Mouse (Mus musculus) left cerebral cortex, postnatal 36 days (tissue): Measurements from ENCODE around the gene Gm48551. TPM values are rescaled to one million over a fixed set of nuclear protein-coding genes. Genes with fewer than 3 reads are reported as not detected.

Experiments used
- DNase-seq, 2 experiments: peaks; one replicate each; pipeline ENCODE4 v3.0.0; 2021 to 2022; ENCODE audit warnings: low spot score in 2 of 2, mixed read lengths in 1 of 2
- intact Hi-C: fragments of 180-260 bp; cut with DNase I; formaldehyde crosslinking; loops from one replicate; pipeline ENCODE4 v1.15.1; 2025
- microRNA-seq: library from miRNA; unstranded; fragments of <30 nt; microRNA quantifications from one replicate; pipeline ENCODE4 v1.2.0, GENCODE M21; 2022
- total RNA-seq, 2 experiments: library from RNA; stranded (reverse); gene quantifications; 2 replicates each; pipeline ENCODE4 v1.2.3; 2021

Gene Gm48551
- total RNA-seq, 2 experiments from 2014 or later, result 2.5 to 4.3 TPM

DNA sequence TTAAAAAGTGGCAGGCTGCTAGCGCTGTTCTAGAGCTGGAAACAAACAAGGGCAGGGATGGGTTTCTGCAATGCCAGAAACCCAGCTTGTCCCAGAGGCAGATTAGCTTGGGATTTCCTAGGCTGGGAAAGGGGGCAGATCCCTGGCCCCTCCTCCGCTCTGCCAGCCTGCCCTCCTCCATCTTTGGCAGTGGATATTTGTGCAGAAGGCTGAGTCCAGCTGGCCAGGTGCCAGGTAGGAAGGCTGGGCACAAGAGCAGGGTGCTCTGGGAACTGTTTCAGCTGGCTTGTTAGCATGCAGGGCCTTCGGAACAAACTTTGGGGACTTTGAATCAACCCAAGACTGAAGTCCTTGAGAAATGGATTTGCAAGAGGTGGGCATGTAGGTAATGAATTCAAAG is 51.2 kb downstream of the Gm48551 start:
- intact Hi-C loops, result loop anchor here (2.0 kb wide), 1 partner anchor 25 kb away; no protein-coding TSS in a partner anchor
- peak in 1 of 2 experiments; percentile 58 for DNase-seq

DNA sequence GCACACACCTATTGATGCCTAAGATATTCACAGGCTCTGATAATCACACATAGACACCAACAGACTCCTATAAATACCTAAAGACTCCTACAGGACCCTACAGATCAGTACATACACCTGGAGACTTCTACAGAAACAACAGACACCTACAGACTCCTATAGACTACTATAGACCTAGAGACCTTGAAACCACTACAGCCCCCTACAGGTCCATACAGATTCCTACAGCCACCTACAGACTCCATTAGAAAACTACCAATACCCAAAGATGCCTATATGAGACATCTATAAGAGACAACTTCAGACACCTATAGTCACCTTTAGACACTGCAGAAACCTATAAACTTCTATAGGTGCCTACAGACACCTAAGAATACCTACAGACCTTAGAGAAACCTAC is 56.8 kb downstream of the Gm48551 start:
- no peak for DNase-seq
- intact Hi-C loops, result no loop called here

Small RNAs within 50 kb of the gene (microRNA-seq; reads per million reads assigned to microRNA genes)
- gene Mir1191b (not detected), gene Mir6913 (3.0 reads per million, percentile 5 among the genes with 10 or more reads in this experiment)

Other genes with a start within 250 kb of the Gm48551 start
- 100 to 1,000 TPM; 120 to 133 TPM for gene Zbtb7a, start 249.2 kb upstream of the Gm48551 start, total RNA-seq
- gene Pias4, start 216.5 kb upstream of the Gm48551 start, total RNA-seq, result 10 to 100 TPM; 26.7 to 31.8 TPM
- 100 to 1,000 TPM; 857 to 954 TPM for gene Eef2, start 207.8 kb upstream of the Gm48551 start, total RNA-seq
- gene Dapk3, start 201.5 kb upstream of the Gm48551 start, total RNA-seq, result 10 to 100 TPM; 75.0 to 76.4 TPM
- gene 4930442H23Rik, start 200.6 kb upstream of the Gm48551 start, total RNA-seq, result not detected
- gene Nmrk2, start 182.4 kb upstream of the Gm48551 start, total RNA-seq, result under 1 TPM in 1 of 2 experiments, not detected in 1; 0.34 TPM
- 100 to 1,000 TPM; 202 to 212 TPM for gene Atcay, start 153.6 kb upstream of the Gm48551 start, total RNA-seq
- gene Zfr2, start 151.3 kb upstream of the Gm48551 start, total RNA-seq, result 10 to 100 TPM; 54.9 to 72.9 TPM
- gene Matk, start 131.5 kb upstream of the Gm48551 start, total RNA-seq, result 100 to 1,000 TPM; 191 to 213 TPM
- gene Mrpl54, start 117.5 kb upstream of the Gm48551 start, total RNA-seq, result 10 to 100 TPM; 43.0 to 48.2 TPM
- 10 to 100 TPM; 30.1 to 39.3 TPM for gene Apba3, start 117.5 kb upstream of the Gm48551 start, total RNA-seq
- gene Tjp3, start 92.9 kb upstream of the Gm48551 start, total RNA-seq, result under 1 TPM in 1 of 2 experiments, not detected in 1; 0.50 TPM
- 100 to 1,000 TPM; 419 to 450 TPM for gene Pip5k1c, start 91.5 kb upstream of the Gm48551 start, total RNA-seq
- 10 to 100 TPM; 29.7 to 31.7 TPM for gene Cactin, start 63.4 kb upstream of the Gm48551 start, total RNA-seq
- under 1 TPM; 0.45 to 0.99 TPM for gene Tbxa2r, start 55.7 kb upstream of the Gm48551 start, total RNA-seq
- 1 to 10 TPM; 1.4 to 1.8 TPM for gene Gipc3, start 41.2 kb upstream of the Gm48551 start, total RNA-seq
- 10 to 100 TPM; 27.0 to 35.5 TPM for gene Hmg20b, start 34.0 kb upstream of the Gm48551 start, total RNA-seq
- 10 to 100 TPM; 39.6 to 40.9 TPM for gene Mfsd12, start 27.0 kb upstream of the Gm48551 start, total RNA-seq
- gene 4930404N11Rik, start 18.6 kb upstream of the Gm48551 start, total RNA-seq, result 1 to 10 TPM in 1 of 2 experiments, under 1 TPM in 1; 0.49 to 2.2 TPM
- 10 to 100 TPM; 67.8 to 72.2 TPM for gene Fzr1, start 6.0 kb upstream of the Gm48551 start, total RNA-seq
- 100 to 1,000 TPM in 1 of 2 experiments, 10 to 100 TPM in 1; 80.0 to 103 TPM for gene Dohh, start within 50 bp of the Gm48551 start, total RNA-seq
- gene Gm48552, start 4.5 kb downstream of the Gm48551 start, total RNA-seq, result 1 to 10 TPM; 1.9 to 4.9 TPM
- under 1 TPM; 0.77 to 0.94 TPM for gene Smim24, start 8.6 kb downstream of the Gm48551 start, total RNA-seq
- 10 to 100 TPM; 87.9 to 96.9 TPM for gene Nfic, start 71.2 kb downstream of the Gm48551 start, total RNA-seq
- gene Celf5, start 98.2 kb downstream of the Gm48551 start, total RNA-seq, result 100 to 1,000 TPM; 256 to 303 TPM
- 10 to 100 TPM; 74.9 to 88.8 TPM for gene Ncln, start 111.9 kb downstream of the Gm48551 start, total RNA-seq
- gene S1pr4, start 115.7 kb downstream of the Gm48551 start, total RNA-seq, result under 1 TPM; 0.43 to 0.52 TPM
- 1 to 10 TPM; 2.3 to 3.1 TPM for gene Gna15, start 139.8 kb downstream of the Gm48551 start, total RNA-seq
- 100 to 1,000 TPM; 103 to 115 TPM for gene Gna11, start 160.7 kb downstream of the Gm48551 start, total RNA-seq
- 100 to 1,000 TPM; 652 to 731 TPM for gene Aes, start 175.0 kb downstream of the Gm48551 start, total RNA-seq
- gene Tle2, start 190.1 kb downstream of the Gm48551 start, total RNA-seq, result 10 to 100 TPM; 23.7 to 37.6 TPM
- gene Tle6, start 216.6 kb downstream of the Gm48551 start, total RNA-seq, result 10 to 100 TPM in 1 of 2 experiments, 1 to 10 TPM in 1; 9.7 to 10.9 TPM
- 1 to 10 TPM; 3.5 to 3.6 TPM for gene BC025920, start 221.8 kb downstream of the Gm48551 start, total RNA-seq
- gene Sirt6, start 243.3 kb downstream of the Gm48551 start, total RNA-seq, result 10 to 100 TPM; 22.7 to 29.4 TPM
- 10 to 100 TPM; 37.8 to 46.7 TPM for gene Ankrd24, start 244.1 kb downstream of the Gm48551 start, total RNA-seq